Mouse (Mus musculus) 416B (cell line): ENCODE results near the gene Ikzf3.
A peak's percentile ranks its signal among the peaks of the same experiment; 100 is the strongest.

Source experiments
- DNase-seq: peaks from one replicate; pipeline ENCODE4 v3.0.0; 2011; ENCODE audit warnings: low read depth

The Ikzf3 gene

DNA sequence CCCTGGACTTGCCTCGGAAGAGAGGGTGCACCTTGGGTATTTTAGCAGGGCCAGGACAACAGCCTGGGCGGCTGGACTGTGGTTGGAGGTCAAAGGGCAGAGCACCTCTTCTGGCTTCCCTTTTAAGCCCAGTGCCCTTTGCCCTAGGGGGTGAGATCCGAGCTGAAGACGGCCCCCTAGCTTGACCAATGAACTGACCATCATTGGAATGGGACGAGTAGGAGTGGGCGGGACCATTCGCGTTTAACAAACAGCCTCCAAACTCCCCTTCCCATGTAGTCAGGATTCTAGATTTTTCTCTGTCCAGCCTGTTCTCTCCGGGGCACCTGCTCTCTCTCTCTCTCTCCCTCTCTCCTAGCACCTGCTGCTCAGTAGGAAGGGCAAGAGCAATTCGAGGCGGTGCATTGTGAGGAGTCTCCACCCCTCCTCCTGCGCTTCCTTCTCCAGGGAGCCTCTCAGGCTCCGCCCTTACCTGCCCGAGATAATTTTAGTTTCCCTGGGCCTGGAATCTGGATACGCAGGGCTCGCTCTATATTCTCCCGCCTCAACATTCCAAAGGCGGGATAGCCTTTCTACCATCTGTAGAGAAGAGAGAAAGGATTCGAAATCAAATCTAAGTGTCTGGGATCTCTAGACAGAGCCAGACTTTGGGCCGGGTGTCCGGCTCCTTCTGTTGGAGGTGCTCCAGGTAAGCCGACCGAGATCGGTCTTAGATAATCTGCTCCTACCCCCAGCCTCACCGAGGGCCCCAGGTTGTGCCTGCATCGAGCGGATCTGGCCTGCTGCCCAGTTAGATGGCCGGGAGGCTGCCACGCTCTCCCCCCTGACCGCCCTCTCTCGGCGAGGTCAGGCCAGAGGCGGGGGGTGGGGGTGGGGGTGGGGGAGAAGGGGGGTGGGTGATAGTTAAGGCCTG lies 99.0 kb downstream of the Ikzf3 start:
- DNase-seq, result no peak

DNA sequence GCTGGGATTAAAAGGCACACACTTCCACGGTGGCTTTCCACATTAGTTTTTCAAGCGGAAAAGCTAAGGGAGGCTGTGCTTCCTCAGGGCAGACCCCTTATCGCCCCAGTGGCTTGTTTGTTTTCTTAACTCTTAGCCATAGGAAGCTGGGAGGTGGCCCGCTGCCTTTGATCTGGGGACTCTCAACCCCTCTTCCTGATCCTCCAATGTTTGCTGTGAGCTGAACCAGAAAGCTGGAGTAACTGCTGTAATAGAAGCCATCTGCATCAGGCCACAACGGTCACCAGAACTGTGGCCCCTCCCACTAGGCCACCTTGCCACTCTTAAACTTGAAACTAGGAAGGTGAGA lies 99.6 kb downstream of the Ikzf3 start, which contains the start of gene Grb7:
Grb7 (plus strand) TSS at position 182 of the 349 bp plus-strand sequence.
- DNase-seq, result no peak

DNA sequence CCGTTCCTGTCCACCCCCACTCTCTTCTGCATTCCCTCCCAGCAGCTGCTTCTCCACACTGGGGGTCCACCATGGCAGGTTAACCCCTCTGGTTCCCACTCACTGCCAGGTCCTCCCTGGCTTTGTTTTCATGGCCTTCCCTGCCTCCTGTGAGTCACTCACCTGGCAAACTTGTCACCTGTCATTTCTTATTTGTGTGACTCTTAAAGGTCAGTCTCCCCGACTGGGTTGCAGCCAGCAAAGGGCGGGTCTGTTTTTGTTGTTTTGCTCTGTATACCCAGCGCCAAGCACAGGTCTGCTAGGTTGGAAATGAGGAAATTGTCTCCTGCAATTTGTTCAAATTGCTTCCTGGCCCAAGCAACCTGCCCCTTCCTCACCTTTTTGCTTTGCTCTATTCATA lies 100.2 kb downstream of the Ikzf3 start:
- no peak for DNase-seq

DNA sequence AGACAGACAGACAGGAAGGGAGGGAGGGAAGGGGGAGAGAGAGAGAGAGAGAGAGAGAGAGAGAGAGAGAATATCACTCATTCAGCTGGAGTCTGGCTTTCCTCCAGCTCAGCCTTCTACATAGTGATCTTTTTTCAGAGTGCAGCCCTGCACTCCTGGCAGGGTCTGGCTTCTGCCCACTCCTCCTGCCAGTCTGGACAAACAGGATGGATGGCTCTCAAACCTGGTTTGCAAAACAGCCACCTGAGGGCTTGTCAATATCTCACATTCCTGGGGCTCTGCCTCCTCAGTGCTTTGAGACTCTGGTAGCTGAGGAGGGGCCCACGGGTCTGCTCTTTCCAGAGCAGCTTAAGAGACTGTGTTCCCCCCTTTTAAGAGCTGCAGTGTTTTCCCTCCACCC lies 100.6 kb downstream of the Ikzf3 start:
- DNase-seq, result no peak

DNA sequence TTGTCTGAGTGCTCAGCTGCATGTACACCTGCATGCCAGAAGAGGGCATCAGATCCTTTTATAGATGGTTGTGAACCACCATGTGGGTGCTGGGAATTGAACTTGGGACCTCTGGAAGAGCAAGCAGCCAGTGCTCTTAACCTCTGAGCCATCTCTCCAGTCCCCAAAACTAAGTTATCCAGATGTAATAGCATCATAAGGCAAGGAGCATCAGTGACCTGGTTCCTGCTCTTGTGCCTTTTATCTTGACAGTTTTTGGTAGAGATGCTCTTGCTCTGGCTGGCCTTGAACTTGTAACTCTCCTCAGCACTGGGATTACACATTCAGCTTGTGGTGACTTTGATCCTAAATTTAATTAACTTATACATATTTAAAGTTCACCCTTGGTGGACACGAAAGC lies 102.1 kb downstream of the Ikzf3 start:
- DNase-seq, result no peak

DNA sequence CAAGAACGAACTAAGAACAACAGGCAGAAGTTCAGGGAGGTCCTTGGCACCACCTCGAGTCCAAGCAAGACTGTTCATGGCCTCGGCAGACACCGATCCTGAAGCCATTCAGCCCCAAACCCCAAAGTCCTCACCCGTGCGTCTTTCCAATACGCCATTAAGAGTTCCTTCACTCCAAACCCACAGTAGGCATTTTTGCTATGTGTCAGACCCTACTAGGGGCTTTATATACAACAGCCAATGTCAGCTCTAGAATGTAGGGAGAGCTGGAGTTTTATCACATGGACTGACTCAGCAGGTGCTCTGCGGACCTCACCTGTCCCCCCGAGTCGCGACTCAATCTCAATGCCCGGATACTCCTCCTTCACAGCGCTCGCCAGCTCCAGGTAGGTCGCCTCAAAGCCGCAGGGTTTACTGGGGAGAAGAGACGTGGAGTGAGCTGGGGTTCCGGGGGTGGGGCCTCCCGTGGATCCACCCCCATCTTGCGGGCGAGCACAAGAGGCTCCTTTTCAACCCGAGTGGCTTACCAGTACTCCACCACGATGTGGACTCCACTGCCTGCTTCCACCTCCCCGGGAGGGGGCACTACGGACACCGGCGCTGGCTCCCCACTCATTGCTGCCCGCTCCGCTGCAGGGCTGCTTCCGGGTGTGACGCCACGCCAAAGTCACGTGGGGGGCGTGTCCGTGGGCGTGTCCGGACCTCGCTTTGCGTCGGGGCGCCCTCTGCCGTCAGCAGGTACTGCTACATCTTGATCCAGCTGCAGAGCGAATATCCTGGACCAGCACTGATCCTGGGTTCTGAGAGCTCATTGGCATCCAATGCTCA lies 107.3 kb downstream of the Ikzf3 start, which contains the start of gene Mien1:
Mien1 (minus strand) TSS at position 661 of the 828 bp plus-strand sequence.
- DNase-seq, result peak; percentile 93

DNA sequence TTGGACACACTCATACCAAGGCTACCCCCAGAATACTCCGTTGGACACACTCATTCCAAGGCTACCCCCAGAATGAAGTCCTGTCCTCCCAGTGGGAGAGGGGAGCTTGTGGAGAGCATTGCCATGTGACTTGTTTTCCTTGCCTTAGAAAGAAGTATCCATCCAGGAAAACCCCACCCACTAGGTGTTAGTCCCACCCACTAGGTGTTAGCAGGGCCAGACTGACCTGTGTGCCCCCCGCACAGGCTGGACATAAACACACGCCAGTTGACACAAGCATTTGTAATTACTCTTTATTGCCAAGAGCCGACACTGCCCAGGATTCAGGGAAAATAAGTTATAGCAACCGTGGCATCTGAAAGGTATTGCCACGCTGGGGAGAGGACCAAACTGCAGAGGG lies 108.4 kb downstream of the Ikzf3 start:
- no peak for DNase-seq

DNA sequence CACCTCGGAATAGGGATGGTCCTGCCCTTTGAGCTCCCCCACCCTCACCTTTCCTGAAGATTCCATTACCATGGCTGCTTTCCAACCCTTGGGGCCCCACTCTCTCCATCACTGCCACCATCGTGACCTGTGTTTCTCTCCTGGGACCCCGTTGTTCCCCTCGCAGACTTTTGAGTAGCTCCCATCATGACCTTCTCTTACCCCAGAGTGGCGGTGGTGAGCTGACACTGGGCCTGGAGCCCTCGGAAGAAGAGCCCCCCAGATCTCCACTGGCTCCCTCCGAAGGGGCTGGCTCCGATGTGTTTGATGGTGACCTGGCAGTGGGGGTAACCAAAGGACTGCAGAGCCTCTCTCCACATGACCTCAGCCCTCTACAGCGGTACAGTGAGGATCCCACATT lies 110.1 kb downstream of the Ikzf3 start:
- no peak for DNase-seq

DNA sequence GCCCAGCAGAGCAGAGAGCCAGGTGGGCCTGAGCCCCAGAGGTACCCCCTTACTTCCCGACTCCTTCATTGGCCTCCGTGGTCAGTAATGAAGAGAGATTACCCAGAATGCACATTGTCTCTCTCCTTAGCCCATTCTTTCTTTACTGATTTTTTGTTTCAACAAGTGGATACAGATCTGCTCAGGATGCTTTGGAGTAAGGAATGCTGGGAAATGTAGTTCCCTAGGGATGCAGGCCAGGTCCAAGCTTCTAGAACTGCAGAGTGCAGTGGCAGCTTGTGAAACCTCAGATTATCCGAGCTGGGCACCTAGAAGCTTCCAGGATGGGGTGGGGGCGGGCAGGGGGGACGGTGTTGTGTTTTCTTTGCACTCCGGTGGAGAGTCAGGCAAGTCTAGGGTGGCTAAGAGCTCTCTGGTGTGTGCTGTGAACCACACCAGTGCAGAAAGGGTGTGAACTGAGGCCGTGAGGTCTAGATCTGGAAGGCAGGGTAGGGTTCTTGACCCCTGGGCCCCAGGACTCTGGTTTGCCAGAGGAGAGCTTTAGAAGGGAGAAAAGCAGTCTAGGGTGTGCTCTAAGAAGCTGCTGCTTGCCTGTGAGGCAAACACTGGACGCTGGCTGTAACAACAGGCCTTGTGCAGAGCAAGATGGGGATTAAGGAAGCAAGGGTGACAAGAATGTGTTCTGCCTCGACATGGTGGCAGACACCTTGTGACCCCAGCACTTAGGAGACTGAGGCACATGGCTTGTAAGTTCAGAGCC lies 113.9 kb downstream of the Ikzf3 start:
- no peak for DNase-seq

DNA sequence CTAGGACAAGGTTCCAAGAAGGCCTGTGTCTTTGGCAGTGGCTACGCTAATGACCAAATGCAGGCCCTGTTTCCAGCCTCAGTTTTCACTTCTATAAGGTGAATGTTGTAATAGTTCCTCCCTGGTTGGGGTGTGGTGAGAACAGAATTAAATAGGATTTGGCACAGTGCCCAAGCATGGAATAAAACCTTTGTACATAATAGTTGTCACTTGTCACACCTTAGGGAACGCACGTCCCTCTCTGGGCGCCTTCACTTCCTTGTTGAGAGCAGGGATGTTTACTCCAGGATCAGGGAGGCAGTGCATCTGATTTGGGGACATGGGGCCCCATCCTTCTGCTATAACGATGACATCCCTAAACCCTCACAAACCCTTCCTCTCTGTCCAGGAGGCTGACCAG lies 117.4 kb downstream of the Ikzf3 start:
- no peak for DNase-seq

DNA sequence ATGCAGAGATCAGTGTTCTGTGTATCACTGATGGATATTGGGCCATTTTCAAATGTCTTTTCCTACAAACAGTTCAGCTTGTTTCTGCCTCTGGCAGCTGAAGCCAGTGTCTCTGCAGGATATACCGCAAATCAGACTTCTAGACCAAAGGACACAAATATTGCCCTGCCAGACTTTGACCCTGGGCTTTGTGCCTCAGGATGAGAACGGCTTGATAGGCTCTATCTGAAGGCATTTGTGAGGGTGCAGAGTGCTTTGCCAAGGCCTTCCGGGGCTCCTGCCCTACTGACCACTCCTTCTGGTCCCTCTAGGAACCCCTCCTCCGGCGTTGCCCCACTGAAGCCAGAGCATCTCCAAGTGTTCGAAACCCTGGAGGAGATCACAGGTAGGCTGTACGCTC lies 119.2 kb downstream of the Ikzf3 start:
- no peak for DNase-seq

DNA sequence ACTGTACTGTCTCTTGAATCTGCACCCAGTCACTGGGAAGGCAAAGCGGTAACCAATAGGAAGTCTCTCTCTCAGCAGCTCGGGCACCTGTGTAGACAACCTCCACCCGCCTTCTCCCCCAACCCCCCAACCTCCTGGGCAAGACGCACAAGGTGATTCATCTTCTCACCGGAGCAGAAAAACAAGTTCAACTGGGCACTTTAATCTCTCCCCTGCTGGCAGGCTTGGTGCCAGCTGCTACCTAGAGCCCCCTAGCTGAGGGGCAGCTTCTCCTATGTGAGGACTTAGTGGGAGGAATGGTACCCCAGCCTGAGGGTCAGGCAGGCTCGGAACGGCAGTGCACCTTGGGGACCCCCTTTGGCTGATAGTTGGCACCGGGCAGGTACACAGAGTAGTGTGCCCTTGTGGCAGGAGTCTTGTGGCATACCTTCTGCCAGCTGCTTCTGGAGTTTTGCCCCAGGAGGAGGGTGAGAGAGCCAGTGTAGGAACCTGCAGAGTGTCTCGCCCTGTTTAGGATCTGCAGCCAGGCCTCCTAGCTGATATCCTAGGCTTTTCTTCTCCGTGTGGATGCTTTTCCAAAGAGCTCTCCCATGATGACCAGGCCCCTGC lies 126.8 kb downstream of the Ikzf3 start:
- no peak for DNase-seq

DNA sequence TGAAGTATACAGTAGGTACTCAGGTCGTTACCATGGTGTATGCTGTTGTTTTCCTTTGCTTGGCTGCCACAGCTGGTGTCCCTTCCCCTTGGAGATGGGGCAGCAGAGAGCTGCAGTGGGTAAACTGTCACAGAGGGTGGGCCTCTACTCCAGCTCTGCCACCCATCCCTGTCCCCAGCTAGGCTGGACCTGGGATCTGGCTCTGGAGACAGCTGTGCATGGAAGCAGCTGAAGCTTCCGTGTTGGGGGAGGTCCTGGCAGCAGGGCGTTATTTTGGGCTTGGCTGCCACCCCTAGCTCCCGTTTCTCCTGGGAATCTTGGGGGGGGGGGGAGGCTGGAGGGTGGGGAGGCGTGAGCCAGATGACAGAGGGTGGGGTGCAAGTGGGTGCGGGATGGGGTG lies 127.6 kb downstream of the Ikzf3 start:
- DNase-seq, result no peak

DNA sequence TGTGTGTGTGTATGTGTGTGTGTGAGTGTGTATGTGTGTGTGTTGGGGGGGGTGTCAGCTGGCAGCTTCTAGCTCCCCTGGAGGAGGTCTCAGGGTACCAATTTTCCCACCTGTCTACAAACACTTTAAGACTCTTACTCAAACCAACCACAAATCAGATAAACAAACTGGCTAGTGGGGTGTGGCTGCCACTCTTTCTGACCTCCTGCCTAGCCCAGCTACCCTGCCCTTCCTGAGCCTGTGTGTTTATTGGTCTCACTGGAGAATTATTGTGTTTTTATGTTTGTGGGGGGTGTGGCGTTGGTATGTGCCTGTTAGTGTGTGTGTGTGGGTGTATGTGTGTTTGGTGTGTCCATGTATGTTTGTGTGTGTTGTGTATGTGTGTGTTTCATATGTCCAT lies 128.8 kb downstream of the Ikzf3 start:
- DNase-seq, result no peak
